Mouse (Mus musculus): ENCODE measurements at regions not wholly inside any gene's neighbourhood (a gene's known extent, or its start where the extent isn't known, plus 50 kb on each side); places are given as distances from the start of the nearest gene placed in this dataset.

- no peaks in the 10 kb centered on the region for H3K27me3 ChIP-seq (replicated peaks; ENCODE audit: control insufficient read depth, insufficient read depth, low read length)
- H3K27ac ChIP-seq (ENCODE audit: low read depth, low read length) = no peak overlapping the region
- no peaks in the 10 kb centered on the region for H3K36me3 ChIP-seq (ENCODE audit: control insufficient read depth, insufficient read depth, low read length)
- H3K4me1 ChIP-seq (ENCODE audit: control insufficient read depth, insufficient read depth, low read depth, low read length) = no peaks in the 10 kb centered on the region
- no peaks in the 10 kb centered on the region for H3K9me3 ChIP-seq (ENCODE audit: control insufficient read depth, low read length)
- ATAC-seq = no peak
- 87% methylated on average over 1 of the region's 1 CpGs for WGBS
- no peak overlapping the region for H3K4me2 ChIP-seq (ENCODE audit: low read length)
- H3K4me3 ChIP-seq (ENCODE audit: low read length) = no peak overlapping the region
- no peak overlapping the region for H3K9ac ChIP-seq (ENCODE audit: low read depth, low read length)
These were observed 904.7 kb upstream of the Zeb2 start for GRCm38 (mm10) chr2:46021854-46022253.

- Histone ChIP-seq H3K4me2 (ENCODE audit: low read length) (no peak overlapping the region), H3K36me3 (ENCODE audit: control insufficient read depth, insufficient read depth, low read length) (no peaks in the 10 kb centered on the region), H3K9ac (ENCODE audit: low read depth, low read length) (no peak overlapping the region), H3K9me3 (ENCODE audit: control insufficient read depth, low read length) (no peaks in the 10 kb centered on the region), H3K4me3 (ENCODE audit: low read length) (no peak overlapping the region), H3K27me3 (replicated peaks; ENCODE audit: control insufficient read depth, insufficient read depth, low read length) (no peaks in the 10 kb centered on the region), H3K4me1 (ENCODE audit: control insufficient read depth, insufficient read depth, low read depth, low read length) (no peaks in the 10 kb centered on the region), H3K27ac (ENCODE audit: low read depth, low read length) (no peak overlapping the region)
- ATAC-seq = no peak
- WGBS = 54% methylated on average over 3 of the region's 3 CpGs
These were observed 896.6 kb upstream of the Zeb2 start for GRCm38 (mm10) chr2:46013771-46014269.

GRCm38 (mm10) chr2:46012716-46013115, 895.5 kb upstream of the Zeb2 start:
- Histone ChIP-seq H3K27me3 (replicated peaks; ENCODE audit: control insufficient read depth, insufficient read depth, low read length) (no peaks in the 10 kb centered on the region), H3K36me3 (ENCODE audit: control insufficient read depth, insufficient read depth, low read length) (no peaks in the 10 kb centered on the region), H3K4me2 (ENCODE audit: low read length) (no peak overlapping the region), H3K9ac (ENCODE audit: low read depth, low read length) (no peak overlapping the region), H3K9me3 (ENCODE audit: control insufficient read depth, low read length) (no peaks in the 10 kb centered on the region), H3K4me1 (ENCODE audit: control insufficient read depth, insufficient read depth, low read depth, low read length) (no peaks in the 10 kb centered on the region), H3K27ac (ENCODE audit: low read depth, low read length) (no peak overlapping the region), H3K4me3 (ENCODE audit: low read length) (no peak overlapping the region)
- 90% methylated on average over 1 of the region's 1 CpGs for WGBS
- no peak for ATAC-seq

GRCm38 (mm10) chr2:45975157-45975556, 858.0 kb upstream of the Zeb2 start:
- Histone ChIP-seq H3K9me3 (ENCODE audit: control insufficient read depth, low read length) (no peaks in the 10 kb centered on the region), H3K27me3 (replicated peaks; ENCODE audit: control insufficient read depth, insufficient read depth, low read length) (no peaks in the 10 kb centered on the region), H3K36me3 (ENCODE audit: control insufficient read depth, insufficient read depth, low read length) (no peaks in the 10 kb centered on the region)

GRCm38 (mm10) chr2:45968635-45969034, 851.4 kb upstream of the Zeb2 start:
- Histone ChIP-seq H3K4me2 (ENCODE audit: low read length) (no peak overlapping the region), H3K4me1 (ENCODE audit: control insufficient read depth, insufficient read depth, low read depth, low read length) (no peaks in the 10 kb centered on the region), H3K36me3 (ENCODE audit: control insufficient read depth, insufficient read depth, low read length) (no peaks in the 10 kb centered on the region), H3K27me3 (replicated peaks; ENCODE audit: control insufficient read depth, insufficient read depth, low read length) (no peaks in the 10 kb centered on the region), H3K4me3 (ENCODE audit: low read length) (no peak overlapping the region), H3K9me3 (ENCODE audit: control insufficient read depth, low read length) (no peaks in the 10 kb centered on the region), H3K27ac (ENCODE audit: low read depth, low read length) (no peak overlapping the region), H3K9ac (ENCODE audit: low read depth, low read length) (no peak overlapping the region)
- no peak for ATAC-seq
- WGBS = 93% methylated on average over 5 of the region's 5 CpGs

More at GRCm38 (mm10) chr2:45975157-45975556, 858.0 kb upstream of the Zeb2 start:
- ATAC-seq = no peak
- Histone ChIP-seq H3K27ac (ENCODE audit: low read depth, low read length) (no peak overlapping the region), H3K4me1 (ENCODE audit: control insufficient read depth, insufficient read depth, low read depth, low read length) (no peaks in the 10 kb centered on the region), H3K9ac (ENCODE audit: low read depth, low read length) (no peak overlapping the region), H3K4me2 (ENCODE audit: low read length) (no peak overlapping the region), H3K4me3 (ENCODE audit: low read length) (no peak overlapping the region)

- Histone ChIP-seq H3K27ac (ENCODE audit: low read depth, low read length) (no peak overlapping the region), H3K4me3 (ENCODE audit: low read length) (no peak overlapping the region), H3K4me2 (ENCODE audit: low read length) (no peak overlapping the region), H3K36me3 (ENCODE audit: control insufficient read depth, insufficient read depth, low read length) (no peaks in the 10 kb centered on the region), H3K9me3 (ENCODE audit: control insufficient read depth, low read length) (no peaks in the 10 kb centered on the region), H3K9ac (ENCODE audit: low read depth, low read length) (no peak overlapping the region), H3K27me3 (replicated peaks; ENCODE audit: control insufficient read depth, insufficient read depth, low read length) (no peaks in the 10 kb centered on the region), H3K4me1 (ENCODE audit: control insufficient read depth, insufficient read depth, low read depth, low read length) (no peaks in the 10 kb centered on the region)
- no peak for ATAC-seq
- WGBS = 68% methylated on average over 4 of the region's 4 CpGs
These were observed 839.7 kb upstream of the Zeb2 start for GRCm38 (mm10) chr2:45956792-45957330.

- no peak overlapping the region for H3K4me2 ChIP-seq (ENCODE audit: low read length)
- ATAC-seq = no peak
- H3K4me1 ChIP-seq (ENCODE audit: control insufficient read depth, insufficient read depth, low read depth, low read length) = no peaks in the 10 kb centered on the region
- H3K9me3 ChIP-seq (ENCODE audit: control insufficient read depth, low read length) = no peaks in the 10 kb centered on the region
- H3K27me3 ChIP-seq (replicated peaks; ENCODE audit: control insufficient read depth, insufficient read depth, low read length) = no peaks in the 10 kb centered on the region
- 77% methylated on average over 1 of the region's 1 CpGs for whole genome bisulfite sequencing
- H3K27ac ChIP-seq (ENCODE audit: low read depth, low read length) = no peak overlapping the region
- no peaks in the 10 kb centered on the region for H3K36me3 ChIP-seq (ENCODE audit: control insufficient read depth, insufficient read depth, low read length)
- no peak overlapping the region for H3K4me3 ChIP-seq (ENCODE audit: low read length)
- H3K9ac ChIP-seq (ENCODE audit: low read depth, low read length) = no peak overlapping the region
These were observed 831.6 kb upstream of the Zeb2 start for GRCm38 (mm10) chr2:45948758-45949157.

GRCm38 (mm10) chr2:45925791-45926480, 808.7 kb upstream of the Zeb2 start:
- Histone ChIP-seq H3K9ac (ENCODE audit: low read depth, low read length) (no peak overlapping the region), H3K4me3 (ENCODE audit: low read length) (no peak overlapping the region), H3K27ac (ENCODE audit: low read depth, low read length) (no peak overlapping the region), H3K27me3 (replicated peaks; ENCODE audit: control insufficient read depth, insufficient read depth, low read length) (no peaks in the 10 kb centered on the region), H3K4me1 (ENCODE audit: control insufficient read depth, insufficient read depth, low read depth, low read length) (no peaks in the 10 kb centered on the region), H3K9me3 (ENCODE audit: control insufficient read depth, low read length) (no peaks in the 10 kb centered on the region), H3K36me3 (ENCODE audit: control insufficient read depth, insufficient read depth, low read length) (no peaks in the 10 kb centered on the region), H3K4me2 (ENCODE audit: low read length) (no peak overlapping the region)
- WGBS = 86% methylated on average over 7 of the region's 7 CpGs
- no peak for ATAC-seq

- H3K4me3 ChIP-seq (ENCODE audit: low read length) = no peak overlapping the region
- no peaks in the 10 kb centered on the region for H3K36me3 ChIP-seq (ENCODE audit: control insufficient read depth, insufficient read depth, low read length)
- H3K4me1 ChIP-seq (ENCODE audit: control insufficient read depth, insufficient read depth, low read depth, low read length) = no peaks in the 10 kb centered on the region
- no peak overlapping the region for H3K27ac ChIP-seq (ENCODE audit: low read depth, low read length)
- WGBS = 53% methylated on average over 1 of the region's 1 CpGs
- H3K4me2 ChIP-seq (ENCODE audit: low read length) = no peak overlapping the region
- H3K9me3 ChIP-seq (ENCODE audit: control insufficient read depth, low read length) = no peaks in the 10 kb centered on the region
- no peak for ATAC-seq
- H3K27me3 ChIP-seq (replicated peaks; ENCODE audit: control insufficient read depth, insufficient read depth, low read length) = no peaks in the 10 kb centered on the region
- H3K9ac ChIP-seq (ENCODE audit: low read depth, low read length) = no peak overlapping the region
These were observed 791.7 kb upstream of the Zeb2 start for GRCm38 (mm10) chr2:45908871-45909270.
